21 mouse cellular contexts compared by ENCODE assay signal in the genomic region with DNA sequence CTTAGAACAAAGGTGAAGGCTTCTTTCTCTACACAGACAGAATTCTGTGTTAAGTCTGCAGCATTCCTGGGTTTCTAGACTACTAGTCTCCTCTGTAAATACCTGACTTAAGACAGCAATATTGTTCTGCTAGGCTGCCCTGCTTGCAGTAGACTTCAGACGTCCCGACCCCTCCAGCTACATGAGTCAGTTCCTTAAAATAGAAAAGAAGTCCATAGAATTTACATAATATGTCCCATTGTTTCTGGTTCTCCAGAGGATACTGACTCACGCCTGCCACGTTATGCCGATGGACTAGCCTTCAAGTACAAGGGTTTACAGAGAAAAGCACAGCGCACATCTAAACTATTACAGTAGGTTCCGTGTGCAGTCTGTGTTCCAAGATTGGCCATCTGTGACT. TPM values are rescaled to one million over a fixed set of nuclear protein-coding genes. Genes with fewer than 3 reads are reported as not detected.
A peak's percentile ranks its signal among the peaks of the same experiment; 100 is the strongest.
DNase-seq lines count a peak whose midpoint lies in the region; ATAC-seq and TF ChIP-seq lines count a peak whose summit lies in the region.
"Had no signal": no experiment of that assay in that cellular context is flagged by ENCODE, and none has a peak within 500 bp of the region (broad histone marks: within the 10 kb centered on the region; RNA-seq: fewer than 3 reads in every experiment).

No protein-coding gene starts in this region.

- H3K4me3 ChIP-seq in heart, embryonic 15.5 days: no peak overlapping the region
- H3K4me3 ChIP-seq in lung, postnatal 0 days (ENCODE audit: low read depth, low read length): no peak overlapping the region
- H3K4me3 ChIP-seq in bone marrow macrophage, adult 2 months (ENCODE audit: insufficient read depth, low read length): no peak overlapping the region
- no peak overlapping the region for H3K4me3 ChIP-seq in stomach, postnatal 0 days (ENCODE audit: low read depth, low read length)
- H3K4me3 ChIP-seq in layer of hippocampus, adult 2 months: no peak overlapping the region
- H3K4me3 ChIP-seq: forebrain, embryonic 15.5 days; gastrocnemius, adult 2 months; neural tube, embryonic 12.5 days had no signal

- TF ChIP-seq CTCF in lung, postnatal 0 days (IDR thresholded peaks at IDR 0.05): no peak
- no peak for TF ChIP-seq CTCF in bone marrow macrophage, adult 2 months (IDR thresholded peaks at IDR 0.05; ENCODE audit: low read depth, low read length)
- TF ChIP-seq CTCF in stomach, postnatal 0 days (IDR thresholded peaks at IDR 0.05; ENCODE audit: low read depth): no peak
- no peak for TF ChIP-seq CTCF in layer of hippocampus, adult 2 months (conservative IDR thresholded peaks at IDR 0.05)

- TF ChIP-seq POLR2A in bone marrow macrophage, adult 2 months (IDR thresholded peaks at IDR 0.05; ENCODE audit: borderline replicate concordance, low read depth, low read length): no peak

- H3K27ac ChIP-seq in heart, embryonic 15.5 days: 0 out of 2 replicates have a peak overlapping the region, but pooled peaks have one; percentile 3
- 0 out of 2 replicates have a peak overlapping the region, but pooled peaks have one; percentile 27 for H3K27ac ChIP-seq in lung, postnatal 0 days (ENCODE audit: low read length)
- H3K27ac ChIP-seq in bone marrow macrophage, adult 2 months (ENCODE audit: insufficient read depth, low read depth, low read length): peak overlapping the region; percentile 58; the same call in 1 of the 2 replicates
- H3K27ac ChIP-seq in stomach, postnatal 0 days (replicated peaks): no peak overlapping the region; the same call in 1 of the 2 replicates
- no peak overlapping the region for H3K27ac ChIP-seq in layer of hippocampus, adult 2 months
- H3K27ac ChIP-seq: forebrain, embryonic 15.5 days; gastrocnemius, adult 2 months; hindbrain, postnatal 0 days; neural tube, embryonic 12.5 days had no signal

- H3K4me1 ChIP-seq in heart, embryonic 15.5 days (replicated peaks): peaks cover 14% of the 10 kb centered on the region
- H3K4me1 ChIP-seq in lung, postnatal 0 days (ENCODE audit: insufficient read depth, low read depth, low read length): no peaks in the 10 kb centered on the region
- peaks cover 40% of the 10 kb centered on the region for H3K4me1 ChIP-seq in bone marrow macrophage, adult 2 months (ENCODE audit: control insufficient read depth, insufficient read depth, low read length)
- H3K4me1 ChIP-seq in stomach, postnatal 0 days (replicated peaks; ENCODE audit: control insufficient read depth, insufficient read depth): peaks cover 4% of the 10 kb centered on the region; the same call in 1 of the 2 replicates
- H3K4me1 ChIP-seq: forebrain, embryonic 15.5 days; neural tube, embryonic 12.5 days had no signal

- H3K9ac ChIP-seq in heart, embryonic 15.5 days: no peak overlapping the region
- no peak overlapping the region for H3K9ac ChIP-seq in lung, postnatal 0 days (replicated peaks; ENCODE audit: low read depth)
- no peak overlapping the region for H3K9ac ChIP-seq in stomach, postnatal 0 days (ENCODE audit: low read length)
- H3K9ac ChIP-seq: forebrain, embryonic 15.5 days; neural tube, embryonic 12.5 days had no signal

- DNase-seq in heart, postnatal 36 days: no peak
- DNase-seq in lung, postnatal 0 days (ENCODE audit: low spot score): peak; percentile 79
- DNase-seq in lung, adult 18-20 months: no peak
- DNase-seq in stomach, postnatal 0 days (ENCODE audit: low spot score): no peak
- DNase-seq in adrenal gland, adult 2 months: no peak
- no peak for DNase-seq in layer of hippocampus, adult 2 months (ENCODE audit: low spot score in 2 of 2)
- DNase-seq: cerebellum, adult 9-10 months; gastrocnemius, adult 2 months; heart, adult 18-20 months; kidney, adult 18-20 months; kidney, postnatal 14 days; left cerebral cortex, postnatal 4 days; liver; thymus, postnatal 25 days had no signal

- no peaks in the 10 kb centered on the region for H3K27me3 ChIP-seq in heart, embryonic 15.5 days
- no peaks in the 10 kb centered on the region for H3K27me3 ChIP-seq in lung, postnatal 0 days (replicated peaks; ENCODE audit: insufficient read depth, low read length)
- H3K27me3 ChIP-seq in stomach, postnatal 0 days (ENCODE audit: control insufficient read depth, insufficient read depth, low read length): no peaks in the 10 kb centered on the region
- H3K27me3 ChIP-seq: forebrain, embryonic 15.5 days; neural tube, embryonic 12.5 days had no signal

- WGBS in heart, embryonic 15.5 days: 47% methylated on average over 7 of the region's 7 CpGs
- WGBS in lung, postnatal 0 days: 29% methylated on average over 7 of the region's 7 CpGs
- WGBS in stomach, postnatal 0 days: 52% methylated on average over 7 of the region's 7 CpGs

- intact Hi-C loops in heart, postnatal 36 days (cut with DNase I): loop anchor here (2.0 kb wide), 1 partner anchor 13 kb away; no protein-coding TSS in a partner anchor

- no peaks in the 10 kb centered on the region for H3K9me3 ChIP-seq in heart, embryonic 15.5 days (replicated peaks)
- H3K9me3 ChIP-seq in lung, postnatal 0 days (ENCODE audit: low read length): no peaks in the 10 kb centered on the region
- H3K9me3 ChIP-seq in stomach, postnatal 0 days (ENCODE audit: control insufficient read depth, low read length): no peaks in the 10 kb centered on the region
- H3K9me3 ChIP-seq: forebrain, embryonic 15.5 days; neural tube, embryonic 12.5 days had no signal

- TF ChIP-seq EP300 in lung, postnatal 0 days (IDR thresholded peaks at IDR 0.05): peak; percentile 33; the same call in 1 of the 2 replicates
- no peak for TF ChIP-seq EP300 in stomach, postnatal 0 days (optimal IDR thresholded peaks at IDR 0.05)

- 0 out of 2 replicates have a peak, but pooled peaks have one; percentile 53 for ATAC-seq in heart, embryonic 15.5 days (replicated peaks; ENCODE audit: insufficient number of reproducible peaks, insufficient read depth, low FRiP score, low read depth)
- peak; percentile 80 for ATAC-seq in lung, postnatal 0 days
- ATAC-seq in stomach, postnatal 0 days (ENCODE audit: low FRiP score, low TSS enrichment): peak; percentile 54; the same call in 1 of the 2 replicates
- ATAC-seq: CD4-positive, CD25-positive, alpha-beta regulatory T cell, adult 4 months; forebrain, embryonic 15.5 days; hindbrain, postnatal 0 days had no signal

- no peak overlapping the region for H3K4me2 ChIP-seq in heart, embryonic 15.5 days
- H3K4me2 ChIP-seq in lung, postnatal 0 days (replicated peaks; ENCODE audit: low read depth, low read length): no peak overlapping the region
- no peak overlapping the region for H3K4me2 ChIP-seq in stomach, postnatal 0 days (replicated peaks; ENCODE audit: low read depth)
- H3K4me2 ChIP-seq: forebrain, embryonic 15.5 days; midbrain, embryonic 11.5 days; neural tube, embryonic 12.5 days had no signal

- H3K36me3 ChIP-seq in heart, embryonic 15.5 days: peaks cover 6% of the 10 kb centered on the region; the same call in 1 of the 2 replicates
- H3K36me3 ChIP-seq in lung, postnatal 0 days (ENCODE audit: insufficient read depth, low read length): no peaks in the 10 kb centered on the region
- H3K36me3 ChIP-seq in stomach, postnatal 0 days (ENCODE audit: control insufficient read depth, insufficient read depth, low read length): no peaks in the 10 kb centered on the region

RNA-seq across cellular contexts. Expression of a gene that starts 34.1 kb away (rescaled TPM):
- 415 and 448 TPM in 2 replicates for polyA plus RNA-seq in heart, embryonic 15.5 days (2015; fragmentation: Nextera tagmentation; extraction: Ambion mirVana)
- 100 to 1,000 TPM; 134 to 135 TPM for total RNA-seq in heart, postnatal 36 days (2021)
- 837 and 926 TPM in 2 replicates for polyA plus RNA-seq in lung, postnatal 0 days (2015; fragmentation: Nextera tagmentation; extraction: Ambion mirVana)
- polyA plus RNA-seq in bone marrow macrophage, adult 2 months (2012; ENCODE audit: insufficient read depth, insufficient read length, missing spikeins): 327 and 351 TPM in 2 replicates
- polyA plus RNA-seq in stomach, postnatal 0 days (2015; fragmentation: Nextera tagmentation; extraction: Ambion mirVana): 546 and 560 TPM in 2 replicates
- 100 to 1,000 TPM; 353 to 369 TPM for total RNA-seq in adrenal gland, adult 2 months (2021)
- 125 and 154 TPM in 2 replicates for polyA plus RNA-seq in adrenal gland, adult 2 months (2012; rRNA removed)
- 100 to 1,000 TPM; 228 to 231 TPM for total RNA-seq in layer of hippocampus, adult 2 months (2021)

RNA-seq across cellular contexts. Expression of a gene that starts 34.2 kb away (rescaled TPM):
- polyA plus RNA-seq in heart, embryonic 15.5 days (2015; fragmentation: Nextera tagmentation; extraction: Ambion mirVana): 6.1 and 6.9 TPM in 2 replicates
- 10 to 100 TPM in 1 of 2 experiments, 1 to 10 TPM in 1; 8.8 to 11.2 TPM for total RNA-seq in heart, postnatal 36 days (2021)
- 25.1 and 29.3 TPM in 2 replicates for polyA plus RNA-seq in lung, postnatal 0 days (2015; fragmentation: Nextera tagmentation; extraction: Ambion mirVana)
- polyA plus RNA-seq in bone marrow macrophage, adult 2 months (2012; ENCODE audit: insufficient read depth, insufficient read length, missing spikeins): 27.7 and 31.0 TPM in 2 replicates
- polyA plus RNA-seq in stomach, postnatal 0 days (2015; fragmentation: Nextera tagmentation; extraction: Ambion mirVana): 5.1 and 5.8 TPM in 2 replicates
- total RNA-seq in adrenal gland, adult 2 months (2021): 10 to 100 TPM; 18.9 to 20.1 TPM
- polyA plus RNA-seq in adrenal gland, adult 2 months (2012; rRNA removed): 2.7 and 2.8 TPM in 2 replicates
- total RNA-seq in layer of hippocampus, adult 2 months (2021): 10 to 100 TPM; 38.4 to 40.5 TPM

Comparison
In these comparisons a context has a peak if more than half of its experiments do, and no peak if none do; other contexts are left out.
1. H3K27ac ChIP-seq: peak in heart, embryonic 15.5 days (single experiment), lung, postnatal 0 days (single experiment) and bone marrow macrophage, adult 2 months (single experiment); none in stomach, postnatal 0 days (single experiment) and layer of hippocampus, adult 2 months (single experiment).
2. Peak in every context shown above with its lines, with median percentiles within 50 percentile points of each other: ATAC-seq.